In genomic region chr8:122626896-122627295, GRCm38 (mm10) we compare ENCODE assay signal across 36 mouse cellular contexts. TPM values are rescaled to one million over a fixed set of nuclear protein-coding genes. Genes with fewer than 3 reads are reported as not detected.
DNase-seq lines count a peak whose midpoint lies in the region; ATAC-seq and TF ChIP-seq lines count a peak whose summit lies in the region.
"Had no signal": no experiment of that assay in that cellular context is flagged by ENCODE, and none has a peak within 500 bp of the region (broad histone marks: within the 10 kb centered on the region; RNA-seq: fewer than 3 reads in every experiment).

No protein-coding gene starts in this region.

- no peak overlapping the region for H3ac ChIP-seq in myocyte (ENCODE audit: control insufficient read depth, insufficient read length)

- H3K27ac ChIP-seq in heart, embryonic 16.5 days (ENCODE audit: low read length) = no peak overlapping the region
- H3K27ac ChIP-seq: embryonic facial prominence, embryonic 12.5 days; forebrain, embryonic 10.5 days; forebrain, embryonic 15.5 days; heart, embryonic 10.5 days; heart, embryonic 15.5 days; hindbrain, embryonic 13.5 days; kidney, embryonic 15.5 days; layer of hippocampus, adult 2 months; limb, embryonic 13.5 days; liver, embryonic 14.5 days; neural tube, embryonic 12.5 days had no signal

- WGBS in heart, embryonic 16.5 days = 75% methylated on average over 2 of the region's 2 CpGs

- H3K4me3 ChIP-seq in heart, embryonic 16.5 days (ENCODE audit: low read length) = no peak overlapping the region
- H3K4me3 ChIP-seq in myocyte = no peak overlapping the region
- H3K4me3 ChIP-seq: embryonic facial prominence, embryonic 12.5 days; forebrain, embryonic 10.5 days; forebrain, embryonic 15.5 days; heart, embryonic 10.5 days; heart, embryonic 15.5 days; hindbrain, embryonic 13.5 days; kidney, embryonic 15.5 days; layer of hippocampus, adult 2 months; limb, embryonic 13.5 days; neural tube, embryonic 12.5 days had no signal

- no peaks in the 10 kb centered on the region for H3K36me3 ChIP-seq in heart, embryonic 16.5 days (ENCODE audit: control insufficient read depth, insufficient read depth)
- no peaks in the 10 kb centered on the region for H3K36me3 ChIP-seq in myocyte (ENCODE audit: control insufficient read depth, insufficient read depth)
- H3K36me3 ChIP-seq: embryonic facial prominence, embryonic 12.5 days; forebrain, embryonic 10.5 days; heart, embryonic 15.5 days; kidney, embryonic 15.5 days; limb, embryonic 13.5 days had no signal

- no peak for DNase-seq in heart, adult 8-10 months (ENCODE audit: low spot score)
- peak; percentile 21 for DNase-seq in thymus, postnatal 0 days (ENCODE audit: low spot score)
- no peak for DNase-seq in thymus, adult 18-20 months
- no peak for DNase-seq in neural tube, embryonic 10.5 days (ENCODE audit: extremely low spot score, low spot score)
- DNase-seq in layer of hippocampus, postnatal 25 days (ENCODE audit: extremely low spot score in 1 of 2, low spot score in 1 of 2) = no peak
- DNase-seq: adrenal gland, adult 2 months; cerebellum, adult 8-10 months; heart, postnatal 36 days; kidney, adult 11 months; kidney, postnatal 36 days; lung, embryonic 14.5 days; midbrain, embryonic 14.5 days; right cerebral cortex, adult 18-20 months; spleen, adult 18-20 months had no signal

- no peaks in the 10 kb centered on the region for H3K79me2 ChIP-seq in myocyte (ENCODE audit: control insufficient read depth, insufficient read depth)

- H3K4me1 ChIP-seq in heart, embryonic 16.5 days (ENCODE audit: control insufficient read depth, insufficient read depth, low read length) = no peaks in the 10 kb centered on the region
- H3K4me1 ChIP-seq: forebrain, embryonic 15.5 days; limb, embryonic 13.5 days; neural tube, embryonic 12.5 days had no signal

- H3K9me3 ChIP-seq in heart, embryonic 16.5 days (replicated peaks; ENCODE audit: control insufficient read depth, low read length) = no peaks in the 10 kb centered on the region
- H3K9me3 ChIP-seq: embryonic facial prominence, embryonic 12.5 days; forebrain, embryonic 10.5 days; forebrain, embryonic 15.5 days; heart, embryonic 10.5 days; heart, embryonic 15.5 days; hindbrain, embryonic 13.5 days; kidney, embryonic 15.5 days; limb, embryonic 13.5 days; neural tube, embryonic 12.5 days had no signal

- ATAC-seq in heart, embryonic 16.5 days (replicated peaks; ENCODE audit: extremely low read depth, insufficient read depth, low FRiP score) = peak; percentile 30; the same call in 1 of the 2 replicates
- ATAC-seq in common myeloid progenitor, adult 5-6 weeks (replicated peaks; ENCODE audit: low read depth, poor library complexity, severe bottlenecking) = peak; percentile 21
- ATAC-seq: activated CD4-positive, CD25-positive, alpha-beta regulatory T cell, adult 4 months; CD4-positive, CD25-positive, alpha-beta regulatory T cell, adult 4 months; forebrain, embryonic 15.5 days had no signal

- no peaks in the 10 kb centered on the region for H3K27me3 ChIP-seq in heart, embryonic 16.5 days (ENCODE audit: control insufficient read depth, insufficient read depth, low read length)
- peaks cover 30% of the 10 kb centered on the region for H3K27me3 ChIP-seq in myocyte (ENCODE audit: control insufficient read depth, insufficient read depth, insufficient read length)
- H3K27me3 ChIP-seq: forebrain, embryonic 15.5 days; heart, embryonic 15.5 days; hindbrain, embryonic 13.5 days; neural tube, embryonic 12.5 days had no signal

- no peak overlapping the region for H3K9ac ChIP-seq in heart, embryonic 16.5 days (ENCODE audit: low read length)
- H3K9ac ChIP-seq: embryonic facial prominence, embryonic 12.5 days; forebrain, embryonic 15.5 days; heart, embryonic 15.5 days; hindbrain, embryonic 13.5 days; kidney, embryonic 15.5 days; limb, embryonic 13.5 days; liver, embryonic 14.5 days; lung, embryonic 14.5 days; neural tube, embryonic 12.5 days had no signal

- peak; percentile 15 for TF ChIP-seq POLR2A in myocyte (IDR thresholded peaks at IDR 0.05; ENCODE audit: insufficient read length, low read depth)

- no peak overlapping the region for H3K4me2 ChIP-seq in heart, embryonic 16.5 days (ENCODE audit: low read depth, low read length)
- H3K4me2 ChIP-seq in myocyte (ENCODE audit: low read depth) = no peak overlapping the region
- H3K4me2 ChIP-seq: embryonic facial prominence, embryonic 12.5 days; forebrain, embryonic 15.5 days; heart, embryonic 15.5 days; hindbrain, embryonic 13.5 days; kidney, embryonic 15.5 days; limb, embryonic 13.5 days; lung, embryonic 14.5 days; neural tube, embryonic 12.5 days had no signal

TF ChIP-seq in myocyte, 11 proteins besides CTCF, POLR2A, EP300 and RAD21:
- TF ChIP-seq TCF3 (IDR thresholded peaks at IDR 0.05; ENCODE audit: insufficient read length, low read depth) = no peak
- no peak for TF ChIP-seq CEBPB (IDR thresholded peaks at IDR 0.05; ENCODE audit: insufficient read depth, poor library complexity, severe bottlenecking)
- TF ChIP-seq MYOD1 (IDR thresholded peaks at IDR 0.05; ENCODE audit: control insufficient read depth in 1 of 3, insufficient read length in 2 of 3, low read depth in 2 of 3) = no peak
- TF ChIP-seq MYOG (IDR thresholded peaks at IDR 0.05; ENCODE audit: control insufficient read depth in 1 of 3, insufficient read depth in 1 of 3, insufficient read length in 2 of 3, low read depth in 2 of 3) = no peak
- TF ChIP-seq TCF12 (IDR thresholded peaks at IDR 0.05; ENCODE audit: insufficient read depth, poor library complexity, severe bottlenecking) = no peak
- no peak for TF ChIP-seq SRF (IDR thresholded peaks at IDR 0.05; ENCODE audit: control insufficient read depth, insufficient read length, low read depth)
- no peak for TF ChIP-seq REST (IDR thresholded peaks at IDR 0.05; ENCODE audit: insufficient read depth, insufficient read length)
- TF ChIP-seq POLR2AphosphoS2 (IDR thresholded peaks at IDR 0.05; ENCODE audit: insufficient read length, low read depth) = no peak
- TF ChIP-seq MAX (IDR thresholded peaks at IDR 0.05; ENCODE audit: low read depth) = no peak
- TF ChIP-seq E2F4 (IDR thresholded peaks at IDR 0.05; ENCODE audit: insufficient read depth) = no peak
- TF ChIP-seq USF1 (IDR thresholded peaks at IDR 0.05; ENCODE audit: low read depth) = no peak
TF ChIP-seq in myocyte: peak in this region for 0.

RNA-seq across cellular contexts. Expression of gene Pabpn1l, which starts 4.4 kb away (rescaled TPM):
- polyA plus RNA-seq in heart, embryonic 16.5 days (2015; fragmentation: Nextera tagmentation; extraction: Ambion mirVana) = not detected in 2 replicates
- total RNA-seq in heart, adult 8-10 months (2022) = under 1 TPM in 2 of 4 experiments, not detected in 2; 0.24 to 0.57 TPM
- 0.36 and 0.43 TPM in 2 replicates for polyA plus RNA-seq in thymus, postnatal 0 days (2015; fragmentation: Nextera tagmentation; extraction: Ambion mirVana)
- total RNA-seq in common myeloid progenitor, adult 5-6 weeks (2017) = not detected in 2 replicates
- polyA plus RNA-seq in myocyte (2012; fragmentation: generic; extraction: Trizol) = 0.55 TPM
- under 1 TPM in 1 of 2 experiments, not detected in 1; 0.45 TPM for total RNA-seq in layer of hippocampus, postnatal 25 days (2021)
- total RNA-seq: adrenal gland, adult 2 months; adrenal gland, postnatal 4 days; heart, postnatal 36 days; layer of hippocampus, postnatal 14 days; left cerebral cortex, adult 8-10 months; left cerebral cortex, postnatal 36 days had no signal
- polyA plus RNA-seq: activated CD4-positive, CD25-positive, alpha-beta regulatory T cell, adult 4 months; adrenal gland, adult 2 months; CD4-positive, CD25-positive, alpha-beta regulatory T cell, adult 4 months; embryonic facial prominence, embryonic 12.5 days; forebrain, embryonic 10.5 days; forebrain, embryonic 15.5 days; frontal cortex, adult 2 months; gonadal fat pad, adult 2 months; heart, embryonic 15.5 days; hindbrain, embryonic 13.5 days; limb, embryonic 13.5 days; liver, embryonic 14.5 days; lung, embryonic 14.5 days; midbrain, embryonic 14.5 days; neural tube, embryonic 12.5 days had no signal

RNA-seq across cellular contexts. Expression of gene Trappc2l, which starts 15.5 kb away (rescaled TPM):
- 58.2 and 60.1 TPM in 2 replicates for polyA plus RNA-seq in heart, embryonic 16.5 days (2015; fragmentation: Nextera tagmentation; extraction: Ambion mirVana)
- total RNA-seq in heart, adult 8-10 months (2022) = 10 to 100 TPM; 62.8 to 66.2 (median 63.3) TPM
- 52.9 and 56.9 TPM in 2 replicates for polyA plus RNA-seq in thymus, postnatal 0 days (2015; fragmentation: Nextera tagmentation; extraction: Ambion mirVana)
- total RNA-seq in common myeloid progenitor, adult 5-6 weeks (2017) = 12.8 TPM in 2 replicates
- 95.7 TPM for polyA plus RNA-seq in myocyte (2012; fragmentation: generic; extraction: Trizol)
- 10 to 100 TPM; 75.2 to 87.6 TPM for total RNA-seq in layer of hippocampus, postnatal 25 days (2021)

RNA-seq across cellular contexts. Expression of gene Galns, which starts 15.6 kb away (rescaled TPM):
- 10.0 and 10.4 TPM in 2 replicates for polyA plus RNA-seq in heart, embryonic 16.5 days (2015; fragmentation: Nextera tagmentation; extraction: Ambion mirVana)
- total RNA-seq in heart, adult 8-10 months (2022) = 1 to 10 TPM; 3.5 to 5.2 (median 4.4) TPM
- 10.5 and 11.7 TPM in 2 replicates for polyA plus RNA-seq in thymus, postnatal 0 days (2015; fragmentation: Nextera tagmentation; extraction: Ambion mirVana)
- 12.8 and 13.2 TPM in 2 replicates for total RNA-seq in common myeloid progenitor, adult 5-6 weeks (2017)
- 17.6 TPM for polyA plus RNA-seq in myocyte (2012; fragmentation: generic; extraction: Trizol)
- total RNA-seq in layer of hippocampus, postnatal 25 days (2021) = 10 to 100 TPM; 11.2 TPM

RNA-seq across cellular contexts. Expression of gene Aprt, which starts 50.2 kb away (rescaled TPM):
- 159 and 204 TPM in 2 replicates for polyA plus RNA-seq in heart, embryonic 16.5 days (2015; fragmentation: Nextera tagmentation; extraction: Ambion mirVana)
- 10 to 100 TPM; 39.5 to 50.6 (median 44.3) TPM for total RNA-seq in heart, adult 8-10 months (2022)
- polyA plus RNA-seq in thymus, postnatal 0 days (2015; fragmentation: Nextera tagmentation; extraction: Ambion mirVana) = 173 and 174 TPM in 2 replicates
- 72.1 and 79.3 TPM in 2 replicates for total RNA-seq in common myeloid progenitor, adult 5-6 weeks (2017)
- polyA plus RNA-seq in myocyte (2012; fragmentation: generic; extraction: Trizol) = 261 TPM
- total RNA-seq in layer of hippocampus, postnatal 25 days (2021) = 10 to 100 TPM; 62.5 to 69.6 TPM

RNA-seq across cellular contexts. Expression of gene Cdt1, which starts 59.1 kb away (rescaled TPM):
- polyA plus RNA-seq in heart, embryonic 16.5 days (2015; fragmentation: Nextera tagmentation; extraction: Ambion mirVana) = 27.9 and 29.0 TPM in 2 replicates
- 1 to 10 TPM; 1.9 to 2.4 (median 2.2) TPM for total RNA-seq in heart, adult 8-10 months (2022)
- polyA plus RNA-seq in thymus, postnatal 0 days (2015; fragmentation: Nextera tagmentation; extraction: Ambion mirVana) = 50.6 and 51.1 TPM in 2 replicates
- 38.7 and 53.3 TPM in 2 replicates for total RNA-seq in common myeloid progenitor, adult 5-6 weeks (2017)
- 19.7 TPM for polyA plus RNA-seq in myocyte (2012; fragmentation: generic; extraction: Trizol)
- 1 to 10 TPM; 1.1 to 1.6 TPM for total RNA-seq in layer of hippocampus, postnatal 25 days (2021)
